Mouse (Mus musculus) left cerebral cortex, postnatal 25 days (tissue): ENCODE results near the gene Cd37. TPM values are rescaled to one million over a fixed set of nuclear protein-coding genes. Genes with fewer than 3 reads are reported as not detected.

Experiments used
- DNase-seq, 2 experiments: peaks; one replicate each; pipeline ENCODE4 v3.0.0; 2022; ENCODE audit warnings: low spot score in 2 of 2, mixed read lengths in 1 of 2
- intact Hi-C: fragments of 180-260 bp; cut with DNase I; formaldehyde crosslinking; loops from one replicate; pipeline ENCODE4 v1.15.1; 2025
- total RNA-seq, 2 experiments: library from RNA; stranded (reverse); gene quantifications; 2 replicates each; pipeline ENCODE4 v1.2.3; 2021

The Cd37 gene
- total RNA-seq, 2 experiments from 2014 or later, result 2.5 to 4.4 TPM

- intact Hi-C loops, result no loop called here
- DNase-seq, result no peak
These were observed 27.8 kb downstream of the Cd37 start for GRCm38 (mm10) chr7:45211070-45211469.

GRCm38 (mm10) chr7:45208260-45208659 is 30.7 kb downstream of the Cd37 start:
- DNase-seq, result no peak
- intact Hi-C loops, result no loop called here

- intact Hi-C loops, result no loop called here
- peak; percentile 91 to 95 for DNase-seq
These were observed 34.4 kb downstream of the Cd37 start, which contains the start of gene Ccdc155 for GRCm38 (mm10) chr7:45204380-45205143. Gene Ccdc155, minus strand, starts transcription at chr7:45204892.

GRCm38 (mm10) chr7:45202654-45203053 is 36.3 kb downstream of the Cd37 start:
- intact Hi-C loops, result loop anchor here (1.0 kb wide), 1 partner anchor 31 kb away; no protein-coding TSS in a partner anchor
- DNase-seq, result peak in 1 of 2 experiments; percentile 71

- peak; percentile 61 to 77 for DNase-seq
- intact Hi-C loops, result loop anchor here (1.0 kb wide), 1 partner anchor 37 kb away; no protein-coding TSS in a partner anchor
These were observed 40.0 kb downstream of the Cd37 start for GRCm38 (mm10) chr7:45198961-45199360.

GRCm38 (mm10) chr7:45198435-45198834 is 40.5 kb downstream of the Cd37 start:
- peak; percentile 66 to 87 for DNase-seq
- intact Hi-C loops, result loop anchor here (1.0 kb wide), 1 partner anchor 36 kb away; no protein-coding TSS in a partner anchor

- DNase-seq, result peak in 1 of 2 experiments; percentile 71
- intact Hi-C loops, result no loop called here
These were observed 41.9 kb downstream of the Cd37 start for GRCm38 (mm10) chr7:45196994-45197393.

GRCm38 (mm10) chr7:45196176-45196535 is 42.8 kb downstream of the Cd37 start:
- no peak for DNase-seq
- intact Hi-C loops, result no loop called here

DNA sequence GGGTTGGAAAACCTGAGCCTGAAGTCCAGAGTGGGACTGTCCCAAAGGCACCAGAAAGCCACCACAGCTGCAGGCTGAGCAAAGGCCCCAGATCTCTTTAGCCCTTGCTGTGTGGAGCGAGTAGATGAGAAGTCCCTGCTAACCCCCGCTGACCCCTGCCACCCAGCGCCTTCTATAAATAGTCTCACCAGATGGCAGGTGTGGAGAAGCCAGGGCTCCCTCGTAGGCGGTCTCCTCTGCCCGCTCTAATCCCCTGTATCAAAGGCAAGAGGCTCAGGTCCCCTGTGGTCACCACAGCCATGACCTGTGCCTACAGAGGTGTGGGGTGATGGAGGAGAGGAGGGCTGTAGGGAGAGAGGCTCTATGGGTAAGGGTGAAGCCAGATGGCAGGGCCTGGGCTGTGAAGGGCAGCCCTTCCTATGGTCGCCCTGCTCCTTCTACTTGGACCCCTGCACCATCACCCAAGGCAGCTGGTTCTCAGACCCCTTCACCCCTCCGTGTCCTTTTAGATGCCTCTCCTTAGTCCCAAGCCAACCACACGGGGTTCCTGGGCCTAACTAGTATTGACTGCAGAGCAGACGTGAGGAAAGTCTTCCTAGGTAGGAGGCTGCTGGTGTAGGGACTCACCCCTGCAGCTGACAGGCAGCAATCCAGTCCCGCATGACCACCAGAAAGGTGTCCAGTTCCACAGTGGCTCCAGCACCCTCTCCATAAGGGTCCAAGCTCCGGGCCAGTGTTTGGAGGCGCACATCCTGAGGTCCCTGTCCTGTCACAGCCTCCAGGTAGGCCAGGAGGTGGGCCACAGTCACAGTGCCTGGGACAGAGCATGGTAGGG is 43.4 kb downstream of the Cd37 start:
- intact Hi-C loops, result no loop called here
- DNase-seq, result peak in 1 of 2 experiments; percentile 1

GRCm38 (mm10) chr7:45193871-45194785 is 44.8 kb downstream of the Cd37 start:
- intact Hi-C loops, result no loop called here
- peak in 1 of 2 experiments; percentile 10 for DNase-seq

- intact Hi-C loops, result no loop called here
- DNase-seq, result no peak
These were observed 45.5 kb downstream of the Cd37 start for GRCm38 (mm10) chr7:45193406-45193805.

DNA sequence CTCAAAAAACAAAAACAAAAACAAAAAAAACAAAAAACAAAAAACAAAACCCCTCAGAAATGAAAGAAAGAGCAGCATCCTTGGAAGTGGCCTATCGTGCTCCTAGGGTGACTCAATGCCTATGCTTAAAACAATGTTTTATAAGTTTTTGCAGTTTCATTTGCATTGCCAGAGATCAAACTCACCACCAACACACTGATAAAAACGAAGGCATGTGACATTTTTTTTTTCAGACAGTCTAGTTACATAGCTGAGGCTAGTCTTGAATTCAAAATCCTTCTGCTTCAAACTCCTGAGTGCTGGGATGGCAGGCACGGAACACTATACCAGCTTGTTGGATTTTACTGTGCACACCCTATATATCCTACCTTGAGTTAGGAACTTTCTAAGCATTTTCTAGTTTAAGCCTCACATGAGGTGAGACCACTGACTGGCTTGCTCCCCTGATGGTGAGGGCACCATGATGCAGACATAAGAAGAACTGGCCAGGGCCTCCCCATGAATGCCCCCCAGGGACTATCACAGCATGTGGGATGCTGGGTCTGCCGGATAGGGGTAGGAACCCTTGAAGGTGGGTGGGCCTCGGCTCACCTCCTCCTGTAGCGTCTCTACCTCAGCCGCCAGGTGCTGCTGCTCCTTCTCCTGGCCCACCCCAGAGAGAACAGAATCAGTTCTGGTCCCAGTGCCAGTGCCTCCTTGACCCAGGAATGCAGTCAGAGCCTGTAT is 46.2 kb downstream of the Cd37 start:
- no peak for DNase-seq
- intact Hi-C loops, result no loop called here

- DNase-seq, result no peak
- intact Hi-C loops, result no loop called here
These were observed 47.0 kb downstream of the Cd37 start for GRCm38 (mm10) chr7:45191803-45192363.

DNA sequence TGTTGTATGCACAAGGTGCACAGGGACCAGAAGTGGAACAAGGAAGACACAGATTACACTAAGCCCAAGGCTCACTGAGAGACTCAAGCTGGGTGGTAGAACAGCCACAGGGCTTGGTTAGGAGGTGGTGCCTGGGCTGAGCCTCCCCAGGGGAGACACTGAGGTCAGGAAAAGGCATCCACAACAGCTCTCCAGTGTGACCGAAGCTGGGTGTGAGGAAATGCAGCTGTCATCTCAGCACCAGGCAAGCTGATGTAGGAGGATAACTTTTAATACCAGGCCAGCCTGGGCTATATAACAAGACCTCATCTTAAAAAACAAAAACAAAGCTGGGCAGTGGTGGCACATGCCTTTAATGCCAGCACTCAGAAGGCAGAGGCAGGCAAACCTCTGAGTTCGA is 47.8 kb downstream of the Cd37 start:
- intact Hi-C loops, result no loop called here
- DNase-seq, result no peak

- DNase-seq, result no peak
- intact Hi-C loops, result no loop called here
These were observed 48.7 kb downstream of the Cd37 start for GRCm38 (mm10) chr7:45190186-45190585.

DNA sequence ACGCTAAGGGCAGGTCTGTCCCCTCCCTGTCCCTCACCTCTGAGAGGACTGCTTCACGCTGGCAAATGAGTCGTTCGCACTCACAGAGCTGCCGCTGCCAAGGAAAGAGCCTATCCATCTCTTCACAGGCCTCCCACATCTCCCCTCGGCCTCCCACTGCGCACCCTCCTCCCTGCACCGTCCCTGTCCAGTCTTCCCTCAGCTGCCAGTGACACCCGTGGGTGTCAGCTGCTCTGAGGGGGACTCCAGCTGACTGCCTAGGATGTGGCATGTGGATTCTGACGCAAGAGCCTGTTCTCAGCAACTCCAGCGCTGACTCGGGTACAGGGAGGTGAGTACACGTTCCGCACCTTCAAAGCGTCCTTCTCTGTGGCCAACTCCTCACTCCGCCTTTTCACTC is 49.3 kb downstream of the Cd37 start:
- DNase-seq, result peak in 1 of 2 experiments; percentile 88

DNA sequence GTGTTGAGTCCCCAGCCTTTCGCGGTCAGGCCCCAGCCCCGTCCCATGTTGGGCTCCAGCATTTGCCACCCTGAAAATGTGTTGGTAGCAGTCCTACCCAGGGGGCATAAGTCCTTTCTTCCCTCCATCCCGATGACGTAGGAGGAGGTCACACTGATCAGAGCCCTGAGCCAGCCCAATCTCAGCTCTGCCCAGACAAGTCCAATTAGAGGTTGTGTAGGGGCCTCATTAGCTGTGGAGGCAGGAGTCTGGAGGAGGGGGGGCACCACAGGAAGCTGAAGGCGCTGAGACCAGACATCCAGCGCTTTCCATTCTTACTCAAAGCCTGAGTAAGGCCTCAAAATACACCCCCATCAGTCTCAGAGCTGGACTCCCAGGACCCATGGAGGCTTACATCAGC is 53.0 kb downstream of the Cd37 start:
- no peak for DNase-seq
- intact Hi-C loops, result no loop called here

More for the DNA sequence above, 49.3 kb downstream of the Cd37 start:
- intact Hi-C loops, result no loop called here

- intact Hi-C loops, result no loop called here
- no peak for DNase-seq
These were observed 55.2 kb downstream of the Cd37 start for GRCm38 (mm10) chr7:45183672-45184071.
